Mouse (Mus musculus) hindbrain, postnatal 0 days (tissue): Measurements from ENCODE around the gene Nudt14. TPM values are rescaled to one million over a fixed set of nuclear protein-coding genes. Genes with fewer than 3 reads are reported as not detected.

ENCODE experiments used
- ATAC-seq: fragments of 200-750 bp; cut with Nextera tagmentation; 2 replicates; pipeline ENCODE4 v1.8.0; 2017; ENCODE audit warnings: mild to moderate bottlenecking, moderate TSS enrichment, moderate library complexity
- DNase-seq: peaks from one replicate; pipeline ENCODE4 v3.0.0-alpha.2; 2015; ENCODE audit warnings: low spot score
- H3K27ac ChIP-seq: fragments of 300-500 bp; sonication (generic); 2 replicates; pipeline ENCODE4 v1.5.1; 2014; ENCODE audit warnings: mild to moderate bottlenecking
- H3K27me3 ChIP-seq: fragments of 300-500 bp; sonication (generic); 2 replicates; pipeline ENCODE4 v1.6.1; 2014; ENCODE audit warnings: low read length, mixed read lengths; ENCODE audit not compliant: insufficient read depth
- H3K36me3 ChIP-seq: fragments of 300-500 bp; sonication (generic); 2 replicates; pipeline ENCODE4 v1.6.1; 2014; ENCODE audit warnings: low read length, mixed read lengths; ENCODE audit not compliant: insufficient read depth
- H3K4me1 ChIP-seq: fragments of 300-500 bp; sonication (generic); 2 replicates; pipeline ENCODE4 v1.6.1; 2014; ENCODE audit warnings: antibody characterized with exemption, low read length, mixed read lengths; ENCODE audit not compliant: insufficient read depth
- H3K4me2 ChIP-seq: fragments of 300-500 bp; sonication (generic); 2 replicates; pipeline ENCODE4 v1.6.1; 2014; ENCODE audit warnings: low read depth, mild to moderate bottlenecking, low read length, moderate library complexity, mixed read lengths
- H3K4me3 ChIP-seq: fragments of 300-500 bp; sonication (generic); 2 replicates; pipeline ENCODE4 v1.5.1; 2014; ENCODE audit warnings: low read length
- H3K9ac ChIP-seq: fragments of 300-500 bp; sonication (generic); replicated peaks from 2 replicates; pipeline ENCODE4 v1.6.1; 2014; ENCODE audit warnings: mild to moderate bottlenecking, low read length, moderate library complexity, mixed read lengths
- H3K9me3 ChIP-seq: fragments of 300-500 bp; sonication (generic); 2 replicates; pipeline ENCODE4 v1.6.1; 2016; ENCODE audit warnings: low read length, mixed read lengths
- CTCF ChIP-seq: IDR thresholded peaks from 2 replicates; pipeline ENCODE4 v1.5.1; 2016; ENCODE audit warnings: antibody characterized with exemption, control low read depth, low read depth
- WGBS: fragments of 180-500 bp; shearing (Covaris S2); extraction: QIAGEN DNeasy Blood & Tissue Kit; methylation state at CpG from one replicate; pipeline ENCODE4 v1.1.7; 2014; 5-methylcytosine and 5-hydroxymethylcytosine counted together
- polyA plus RNA-seq: library from polyadenylated mRNA; unstranded; fragments of >200 nt; fragmentation: Nextera tagmentation; extraction: Ambion mirVana; gene quantifications from 2 replicates; pipeline ENCODE4 v1.2.1, GENCODE M21; 2015
- total RNA-seq: library from RNA; depleted of rRNA; stranded (reverse); fragments of >200 nt; gene quantifications from 2 replicates; pipeline ENCODE4 v1.2.3, GENCODE M21; 2014

Gene Nudt14
- total and polyA plus RNA-seq, 2 experiments from 2014 or later: 29.0 to 54.8 TPM

- no peak for TF ChIP-seq CTCF
- 94% methylated on average over 22 of the region's 22 CpGs for WGBS
- no peak overlapping the region for H3K27ac ChIP-seq
- peaks cover 29% of the 10 kb centered on the region for H3K36me3 ChIP-seq
- no peaks in the 10 kb centered on the region for H3K27me3 ChIP-seq
- H3K9me3 ChIP-seq: no peaks in the 10 kb centered on the region
- no peak for ATAC-seq
- DNase-seq: no peak
- H3K9ac ChIP-seq: no peak overlapping the region
- no peaks in the 10 kb centered on the region for H3K4me1 ChIP-seq
- H3K4me2 ChIP-seq: no peak overlapping the region
- H3K4me3 ChIP-seq: no peak overlapping the region
Observed at GRCm38 (mm10) chr12:112908991-112909390, 32.9 kb downstream of the Nudt14 start.

GRCm38 (mm10) chr12:112905001-112905400 is 36.9 kb downstream of the Nudt14 start:
- H3K27ac ChIP-seq: no peak overlapping the region
- DNase-seq (no peak), ATAC-seq (no peak)
- no peaks in the 10 kb centered on the region for H3K9me3 ChIP-seq
- no peak overlapping the region for H3K9ac ChIP-seq
- no peaks in the 10 kb centered on the region for H3K27me3 ChIP-seq
- no peak overlapping the region for H3K4me2 ChIP-seq
- 0 out of 2 replicates have a peak, but pooled peaks cover 11% of the 10 kb centered on the region for H3K36me3 ChIP-seq
- TF ChIP-seq CTCF: no peak
- H3K4me1 ChIP-seq: no peaks in the 10 kb centered on the region
- WGBS: 84% methylated on average over 5 of the region's 5 CpGs
- H3K4me3 ChIP-seq: no peak overlapping the region

DNA sequence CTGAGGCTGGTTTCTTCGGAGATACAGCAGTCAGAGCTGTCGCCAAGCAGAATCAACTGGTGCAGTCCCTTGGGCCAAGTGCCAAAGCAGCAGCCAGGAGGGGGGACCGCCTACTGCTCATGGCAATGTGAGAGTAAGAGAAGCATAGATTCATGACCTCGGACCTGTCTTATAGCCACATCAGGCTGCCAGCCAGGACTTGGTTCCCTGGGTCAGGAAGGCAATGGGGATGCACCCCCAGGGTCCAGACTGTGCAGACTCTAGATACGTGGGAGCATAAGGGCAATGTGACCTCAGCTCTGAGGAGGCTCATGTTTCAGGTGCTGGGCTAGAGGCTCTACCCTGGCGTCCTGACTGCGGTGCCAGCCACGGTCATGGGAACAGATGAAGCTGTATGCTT is 38.0 kb downstream of the Nudt14 start:
- DNase-seq (peak; percentile 35), ATAC-seq (no peak)
- 53% methylated on average over 8 of the region's 8 CpGs for WGBS
- 0 out of 2 replicates have a peak, but pooled peaks cover 4% of the 10 kb centered on the region for H3K36me3 ChIP-seq
- H3K4me3 ChIP-seq: no peak overlapping the region
- no peaks in the 10 kb centered on the region for H3K9me3 ChIP-seq
- H3K4me2 ChIP-seq: no peak overlapping the region
- H3K4me1 ChIP-seq: no peaks in the 10 kb centered on the region
- no peak for TF ChIP-seq CTCF
- H3K27me3 ChIP-seq: no peaks in the 10 kb centered on the region
- H3K27ac ChIP-seq: no peak overlapping the region
- no peak overlapping the region for H3K9ac ChIP-seq

GRCm38 (mm10) chr12:112900641-112901040 is 41.3 kb downstream of the Nudt14 start:
- no peak for TF ChIP-seq CTCF
- H3K9ac ChIP-seq: no peak overlapping the region
- 74% methylated on average over 9 of the region's 9 CpGs for WGBS

GRCm38 (mm10) chr12:112898960-112899359 is 43.0 kb downstream of the Nudt14 start:
- Histone ChIP-seq H3K27me3 (no peaks in the 10 kb centered on the region), H3K9ac (no peak overlapping the region), H3K27ac (no peak overlapping the region), H3K9me3 (no peaks in the 10 kb centered on the region), H3K36me3 (no peaks in the 10 kb centered on the region), H3K4me3 (no peak overlapping the region), H3K4me2 (no peak overlapping the region), H3K4me1 (no peaks in the 10 kb centered on the region)
- no peak for TF ChIP-seq CTCF
- DNase-seq: no peak
- no peak for ATAC-seq
- 57% methylated on average over 4 of the region's 4 CpGs for WGBS

More at GRCm38 (mm10) chr12:112900641-112901040, 41.3 kb downstream of the Nudt14 start:
- H3K9me3 ChIP-seq: no peaks in the 10 kb centered on the region
- no peak overlapping the region for H3K27ac ChIP-seq
- H3K27me3 ChIP-seq: no peaks in the 10 kb centered on the region
- H3K4me1 ChIP-seq: no peaks in the 10 kb centered on the region
- H3K4me3 ChIP-seq: no peak overlapping the region
- H3K4me2 ChIP-seq: no peak overlapping the region
- no peak for DNase-seq
- no peaks in the 10 kb centered on the region for H3K36me3 ChIP-seq
- ATAC-seq: no peak

DNA sequence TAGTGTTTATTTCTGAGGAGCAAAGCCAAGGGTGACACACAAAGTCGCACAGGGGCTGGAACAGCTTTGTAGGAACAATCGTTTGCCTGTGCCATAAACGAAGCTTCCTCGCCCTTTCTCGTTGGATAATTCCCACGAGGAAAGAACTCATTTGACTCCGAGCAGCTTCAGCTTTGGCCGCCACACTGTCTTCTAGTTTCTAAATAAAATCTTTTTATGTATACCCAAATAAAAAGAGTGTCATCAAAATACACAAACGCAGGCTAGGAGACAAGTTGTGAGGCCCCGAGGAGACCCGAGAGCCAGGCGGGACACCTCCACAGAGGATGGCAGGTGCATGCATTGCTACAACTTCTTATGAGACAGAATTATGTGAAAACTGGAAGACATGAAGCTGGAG is 43.6 kb downstream of the Nudt14 start:
- H3K27me3 ChIP-seq: no peaks in the 10 kb centered on the region
- H3K27ac ChIP-seq: no peak overlapping the region
- H3K9me3 ChIP-seq: no peaks in the 10 kb centered on the region
- H3K4me1 ChIP-seq: no peaks in the 10 kb centered on the region
- H3K4me3 ChIP-seq: no peak overlapping the region
- TF ChIP-seq CTCF: no peak
- 55% methylated on average over 12 of the region's 12 CpGs for WGBS
- ATAC-seq (no peak), DNase-seq (no peak)
- no peaks in the 10 kb centered on the region for H3K36me3 ChIP-seq
- peak overlapping the region; percentile 43; the same call in 1 of the 2 replicates for H3K4me2 ChIP-seq
- H3K9ac ChIP-seq: no peak overlapping the region

- WGBS: 25% methylated on average over 16 of the region's 16 CpGs
- H3K27me3 ChIP-seq: no peaks in the 10 kb centered on the region
- peak overlapping the region; percentile 43 for H3K4me2 ChIP-seq
- no peaks in the 10 kb centered on the region for H3K9me3 ChIP-seq
- no peaks in the 10 kb centered on the region for H3K36me3 ChIP-seq
- ATAC-seq (peak; percentile 82), DNase-seq (peak; percentile 62)
- no peak overlapping the region for H3K4me3 ChIP-seq
- H3K9ac ChIP-seq: no peak overlapping the region
- H3K4me1 ChIP-seq: no peaks in the 10 kb centered on the region
- TF ChIP-seq CTCF: no peak
- no peak overlapping the region for H3K27ac ChIP-seq
Observed at GRCm38 (mm10) chr12:112897522-112898212, 44.3 kb downstream of the Nudt14 start.
